Mouse (Mus musculus) gastrocnemius, postnatal 14 days (tissue): ENCODE measurements around the gene Erp27. TPM values are rescaled to one million over a fixed set of nuclear protein-coding genes. Genes with fewer than 3 reads are reported as not detected.

ENCODE experiments used
- DNase-seq: peaks from one replicate; pipeline ENCODE4 v3.0.0; 2021; ENCODE audit warnings: mixed read lengths
- intact Hi-C: fragments of 180-260 bp; cut with DNase I; formaldehyde crosslinking; loops from one replicate; pipeline ENCODE4 v1.15.1; 2025; ENCODE audit warnings: low total_unique reads
- total RNA-seq, 2 experiments: library from RNA; stranded (reverse); gene quantifications; 2 replicates each; pipeline ENCODE4 v1.2.3; 2021

Erp27 gene
- total RNA-seq, 2 experiments from 2014 or later = not detected

GRCm38 (mm10) chr6:136940188-136940960 is 18.4 kb upstream of the Erp27 start:
- intact Hi-C loops = no loop called here
- DNase-seq = no peak

- DNase-seq = no peak
- intact Hi-C loops = no loop called here
Observed at GRCm38 (mm10) chr6:136939326-136940187, 17.6 kb upstream of the Erp27 start.

- no peak for DNase-seq
- intact Hi-C loops = no loop called here
Observed at GRCm38 (mm10) chr6:136938331-136939126, 16.5 kb upstream of the Erp27 start.

- DNase-seq = no peak
- intact Hi-C loops = no loop called here
Observed at GRCm38 (mm10) chr6:136937117-136937516, 15.1 kb upstream of the Erp27 start.

- intact Hi-C loops = no loop called here
- no peak for DNase-seq
Observed at GRCm38 (mm10) chr6:136936361-136936760, 14.4 kb upstream of the Erp27 start.

- intact Hi-C loops = no loop called here
- no peak for DNase-seq
Observed at GRCm38 (mm10) chr6:136935233-136935632, 13.3 kb upstream of the Erp27 start.

GRCm38 (mm10) chr6:136934068-136934467 is 12.1 kb upstream of the Erp27 start:
- intact Hi-C loops = no loop called here
- DNase-seq = no peak

- intact Hi-C loops = no loop called here
- DNase-seq = no peak
Observed at GRCm38 (mm10) chr6:136931246-136931645, 9.3 kb upstream of the Erp27 start.

- DNase-seq = no peak
- intact Hi-C loops = no loop called here
Observed at GRCm38 (mm10) chr6:136930677-136931076, 8.7 kb upstream of the Erp27 start.

- intact Hi-C loops = no loop called here
- no peak for DNase-seq
Observed at GRCm38 (mm10) chr6:136927626-136928025, 5.6 kb upstream of the Erp27 start.

- intact Hi-C loops = no loop called here
Observed at GRCm38 (mm10) chr6:136925049-136925448, 3.1 kb upstream of the Erp27 start.

GRCm38 (mm10) chr6:136923532-136923931 is 1.6 kb upstream of the Erp27 start, which contains the start of gene Pde6h:
Gene Pde6h, plus strand, starts transcription at chr6:136923832.
- intact Hi-C loops = no loop called here
- DNase-seq = no peak

More at GRCm38 (mm10) chr6:136925049-136925448, 3.1 kb upstream of the Erp27 start:
- peak; percentile 16 for DNase-seq

- intact Hi-C loops = no loop called here
- no peak for DNase-seq
Observed at GRCm38 (mm10) chr6:136922871-136923270, 891 bp upstream of the Erp27 start.

GRCm38 (mm10) chr6:136921601-136922000 is 379 bp downstream of the Erp27 start:
- intact Hi-C loops = loop anchor here (2.0 kb wide), 1 partner anchor 61 kb away; no protein-coding TSS in a partner anchor

GRCm38 (mm10) chr6:136920320-136921257 is 1.4 kb downstream of the Erp27 start:
- peak; percentile 68 for DNase-seq
- intact Hi-C loops = loop anchor here (2.0 kb wide), 1 partner anchor 60 kb away; no protein-coding TSS in a partner anchor

More at GRCm38 (mm10) chr6:136921601-136922000, 379 bp downstream of the Erp27 start:
- no peak for DNase-seq

GRCm38 (mm10) chr6:136917885-136918284 is 4.1 kb downstream of the Erp27 start:
- intact Hi-C loops = no loop called here
- no peak for DNase-seq

GRCm38 (mm10) chr6:136915721-136916395 is 6.1 kb downstream of the Erp27 start:
- intact Hi-C loops = no loop called here
- DNase-seq = no peak

GRCm38 (mm10) chr6:136914234-136914633 is 7.7 kb downstream of the Erp27 start:
- DNase-seq = no peak
- intact Hi-C loops = no loop called here
